Mouse (Mus musculus) hematopoietic stem cell, adult 5-6 weeks (primary cell): ENCODE measurements around the gene Gm5849. TPM values are rescaled to one million over a fixed set of nuclear protein-coding genes. Genes with fewer than 3 reads are reported as not detected.
"Not testable (repeated sequence)": the region's sequence is repeated elsewhere in the genome, so short reads cannot be mapped to it uniquely, and the experiment has no call there.

Experiments
- ATAC-seq, 2 experiments: fragments of 125-278 bp in 1 of 2; replicated peaks in 1 of 2; 2 replicates each; pipeline ENCODE4 v1.8.0; 2016 to 2017; ENCODE audit warnings: inconsistent platforms in 2 of 2, mild to moderate bottlenecking in 2 of 2, moderate number of reproducible peaks in 2 of 2, low read depth in 1 of 2, moderate TSS enrichment in 1 of 2; ENCODE audit not compliant: low FRiP score in 2 of 2, poor library complexity in 2 of 2, severe bottlenecking in 2 of 2, insufficient read depth in 1 of 2, low TSS enrichment in 1 of 2
- total RNA-seq: library from RNA; stranded (forward); fragments of 172-1452, 232-1000 nt; gene quantifications from 2 replicates; pipeline ENCODE4 v1.2.3, GENCODE M21; 2017

Gm5849 gene
- total RNA-seq, result not detected in 2 replicates

DNA sequence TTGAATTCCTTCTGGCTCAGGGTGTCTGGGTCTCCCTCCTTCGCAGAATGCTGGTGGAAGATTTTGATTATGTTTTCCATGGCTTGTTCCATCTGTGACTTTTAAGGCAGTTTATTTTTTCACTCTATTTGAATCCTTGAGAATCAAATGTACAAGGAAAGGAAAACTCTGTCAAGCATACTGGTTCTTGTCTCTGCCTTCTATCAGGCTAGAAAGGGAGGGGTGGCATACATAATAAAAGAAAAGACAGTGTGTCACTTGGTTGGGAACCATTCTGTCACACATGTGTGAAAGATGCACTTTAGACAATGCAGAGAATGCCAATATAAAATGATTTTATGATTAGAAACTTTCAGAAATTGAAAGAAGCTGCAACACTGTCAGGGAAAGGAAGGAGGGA lies at the start of gene Gm5849:
Gene Gm5849 (minus strand): TSS at position 101 of the 400 bp plus-strand sequence.
- not testable (repeated sequence) for ATAC-seq

GRCm38 (mm10) chr3:90749658-90750057 lies 28.0 kb downstream of the Gm5849 start:
- no peak for ATAC-seq

GRCm38 (mm10) chr3:90726606-90727005 lies 51.1 kb downstream of the Gm5849 start, which contains the start of gene Pglyrp4:
Pglyrp4 (plus strand) TSS chr3:90726906.
- no peak for ATAC-seq

Other genes starting within 250 kb of the Gm5849 start
- not detected in 2 replicates for gene S100a16, start 240.6 kb downstream of the Gm5849 start, total RNA-seq
- gene S100a3, start 217.3 kb downstream of the Gm5849 start, total RNA-seq, result 1.6 TPM in 1 of 2 replicates, not detected in the other
- gene S100a2, start 187.6 kb downstream of the Gm5849 start, total RNA-seq, result not detected in 2 replicates
- not detected in 2 replicates for gene Gm42674, start 176.0 kb downstream of the Gm5849 start, total RNA-seq
- 29.5 and 78.7 TPM in 2 replicates for gene S100a4, start 174.1 kb downstream of the Gm5849 start, total RNA-seq
- gene S100a5, start 169.4 kb downstream of the Gm5849 start, total RNA-seq, result not detected in 2 replicates
- 37.1 and 121 TPM in 2 replicates for gene S100a6, start 165.0 kb downstream of the Gm5849 start, total RNA-seq
- gene S100a7a, start 123.9 kb downstream of the Gm5849 start, total RNA-seq, result not detected in 2 replicates
- 2,013 and 6,407 TPM in 2 replicates for gene S100a8, start 108.9 kb downstream of the Gm5849 start, total RNA-seq
- gene S100a9, start 82.2 kb downstream of the Gm5849 start, total RNA-seq, result 1,063 and 5,883 TPM in 2 replicates
- gene Pglyrp4, start 51.0 kb downstream of the Gm5849 start, total RNA-seq, result not detected in 2 replicates